Mouse (Mus musculus): ENCODE measurements around the gene Ttc6. TPM values are rescaled to one million over a fixed set of nuclear protein-coding genes. Genes with fewer than 3 reads are reported as not detected.

The Ttc6 gene
- polyA plus RNA-seq, 1 experiment from 2014 or later, result 2.3 TPM

DNA sequence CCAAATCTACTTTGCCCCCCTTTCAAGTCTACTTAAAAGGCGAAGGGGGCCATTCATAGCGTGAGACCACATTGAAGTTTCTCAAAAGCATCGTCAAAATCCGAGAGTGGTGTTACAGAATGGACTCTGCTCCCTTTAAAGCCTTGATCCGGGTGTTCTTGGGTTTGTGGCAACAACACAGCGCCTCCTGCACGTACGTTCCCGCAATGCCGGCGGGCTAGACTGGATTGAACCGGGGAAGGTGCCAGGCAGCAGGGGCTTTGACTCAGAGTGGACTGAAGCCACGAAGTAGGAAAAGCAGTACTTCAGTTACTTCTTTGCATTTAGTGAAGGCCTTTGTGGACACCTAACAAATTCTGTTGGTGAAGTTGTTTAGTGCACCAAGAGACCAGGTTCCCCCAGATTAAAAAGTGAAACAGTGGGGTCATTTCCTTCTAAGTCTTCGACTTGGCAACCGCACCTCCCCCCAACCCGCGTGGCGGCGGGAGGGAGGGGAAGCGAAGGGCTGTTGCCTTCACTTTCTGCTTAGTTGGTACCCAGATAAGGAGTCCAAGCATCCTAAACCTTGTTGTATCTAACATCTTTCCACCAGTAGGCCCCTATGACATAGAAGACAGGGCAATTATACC lies 15.4 kb upstream of the Ttc6 start:
- Histone ChIP-seq H3K27me3 (ENCODE audit: low read depth, poor library complexity, severe bottlenecking) (peaks cover 99% of the 10 kb centered on the region), H3K27ac (replicated peaks) (peak overlapping the region; percentile 69), H3K9me3 (replicated peaks) (no peaks in the 10 kb centered on the region), H3K4me1 (peaks cover 56% of the 10 kb centered on the region), H3K4me3 (peak overlapping the region; percentile 73), H3K36me3 (no peaks in the 10 kb centered on the region)
- WGBS, result 2% methylated on average over 20 of the region's 20 CpGs
- peak; percentile 73 for DNase-seq (ENCODE audit: low spot score)

- peaks cover 52% of the 10 kb centered on the region for H3K4me1 ChIP-seq
- peaks cover 99% of the 10 kb centered on the region for H3K27me3 ChIP-seq (ENCODE audit: low read depth, poor library complexity, severe bottlenecking)
- no peaks in the 10 kb centered on the region for H3K36me3 ChIP-seq
- no peaks in the 10 kb centered on the region for H3K9me3 ChIP-seq (replicated peaks)
- peak overlapping the region; percentile 69 for H3K27ac ChIP-seq (replicated peaks)
- peak overlapping the region; percentile 73 for H3K4me3 ChIP-seq
- peak; percentile 52 for DNase-seq (ENCODE audit: low spot score)
- 2% methylated on average over 25 of the region's 25 CpGs for WGBS
These were observed 14.8 kb upstream of the Ttc6 start for GRCm38 (mm10) chr12:57548981-57549666.

- no peak for DNase-seq (ENCODE audit: low spot score)
- Histone ChIP-seq H3K9me3 (replicated peaks) (no peaks in the 10 kb centered on the region), H3K27ac (replicated peaks) (peak overlapping the region; percentile 69; the same call in 1 of the 2 replicates), H3K4me1 (peaks cover 52% of the 10 kb centered on the region), H3K27me3 (ENCODE audit: low read depth, poor library complexity, severe bottlenecking) (peaks cover 99% of the 10 kb centered on the region), H3K36me3 (no peaks in the 10 kb centered on the region), H3K4me3 (peak overlapping the region; percentile 73)
- WGBS, result under 1% methylated on average over 15 of the region's 15 CpGs
These were observed 14.2 kb upstream of the Ttc6 start for GRCm38 (mm10) chr12:57549667-57550160.

DNA sequence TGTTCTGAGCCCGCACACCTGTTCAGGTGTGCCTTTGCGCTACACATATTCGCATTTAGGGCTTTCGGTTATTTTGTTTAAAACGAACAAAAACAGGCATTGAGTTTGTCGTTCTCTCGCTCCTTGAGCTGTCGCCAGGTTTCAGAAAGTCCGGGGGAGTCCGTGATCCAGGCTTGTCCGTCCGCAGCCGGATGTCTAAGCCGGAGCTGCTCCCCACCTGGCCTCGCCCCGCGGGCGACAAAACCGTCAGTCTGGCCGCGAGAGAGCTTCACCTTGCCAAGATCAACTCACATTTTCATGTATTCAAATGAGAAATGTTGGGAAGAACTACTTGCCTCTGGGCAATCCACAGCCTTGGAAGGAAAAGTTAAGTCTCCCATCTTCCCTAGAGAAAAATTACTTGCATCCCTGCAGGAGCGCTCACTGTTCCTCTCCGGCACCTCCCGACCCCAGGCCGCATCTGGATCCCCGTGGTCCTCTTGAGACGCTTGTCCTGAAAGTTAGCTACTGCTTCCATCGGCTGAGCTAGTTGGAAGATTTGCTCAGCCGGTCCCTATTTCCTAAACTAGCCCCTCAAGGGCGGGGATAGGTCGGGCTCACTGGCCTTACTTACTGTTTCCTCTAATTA lies 13.6 kb upstream of the Ttc6 start:
- peak; percentile 46 for DNase-seq (ENCODE audit: low spot score)
- Histone ChIP-seq H3K4me3 (peak overlapping the region; percentile 73), H3K4me1 (peaks cover 51% of the 10 kb centered on the region), H3K36me3 (no peaks in the 10 kb centered on the region), H3K9me3 (replicated peaks) (no peaks in the 10 kb centered on the region), H3K27me3 (ENCODE audit: low read depth, poor library complexity, severe bottlenecking) (peaks cover 100% of the 10 kb centered on the region), H3K27ac (replicated peaks) (peak overlapping the region; percentile 69; the same call in 1 of the 2 replicates)
- 1% methylated on average over 31 of the region's 31 CpGs for WGBS

DNA sequence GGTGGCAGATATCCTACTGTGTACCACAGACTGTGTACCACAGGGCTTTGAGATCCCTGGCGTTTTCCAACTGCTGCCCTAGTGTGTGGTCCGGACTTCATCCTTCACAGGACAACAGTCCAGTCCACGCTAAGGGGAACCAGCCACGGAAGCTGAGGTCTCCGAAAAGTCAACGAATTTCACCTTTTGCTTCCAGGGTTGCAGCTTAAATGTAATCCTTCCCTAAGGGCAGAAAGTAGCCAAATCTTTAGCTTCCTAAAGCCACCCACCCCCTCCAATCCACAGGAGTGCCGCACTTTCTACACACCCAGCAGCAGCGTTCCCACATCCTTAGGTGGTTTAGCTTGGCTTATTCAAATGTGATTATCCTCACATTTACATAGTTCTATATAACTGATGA lies 13.0 kb upstream of the Ttc6 start:
- Histone ChIP-seq H3K4me1 (peaks cover 47% of the 10 kb centered on the region), H3K27ac (replicated peaks) (no peak overlapping the region), H3K27me3 (ENCODE audit: low read depth, poor library complexity, severe bottlenecking) (peaks cover 100% of the 10 kb centered on the region), H3K9me3 (replicated peaks) (no peaks in the 10 kb centered on the region), H3K4me3 (peak overlapping the region; percentile 73; the same call in 1 of the 2 replicates), H3K36me3 (no peaks in the 10 kb centered on the region)
- under 1% methylated on average over 8 of the region's 8 CpGs for WGBS
- DNase-seq (ENCODE audit: low spot score), result no peak

GRCm38 (mm10) chr12:57552286-57552685 lies 11.6 kb upstream of the Ttc6 start:
- H3K36me3 ChIP-seq, result no peaks in the 10 kb centered on the region
- no peak for DNase-seq (ENCODE audit: low spot score)
- peaks cover 98% of the 10 kb centered on the region for H3K27me3 ChIP-seq (ENCODE audit: low read depth, poor library complexity, severe bottlenecking)
- H3K9me3 ChIP-seq (replicated peaks), result no peaks in the 10 kb centered on the region
- 4% methylated on average over 3 of the region's 3 CpGs for WGBS
- H3K27ac ChIP-seq (replicated peaks), result no peak overlapping the region
- peaks cover 35% of the 10 kb centered on the region for H3K4me1 ChIP-seq
- H3K4me3 ChIP-seq, result no peak overlapping the region

DNA sequence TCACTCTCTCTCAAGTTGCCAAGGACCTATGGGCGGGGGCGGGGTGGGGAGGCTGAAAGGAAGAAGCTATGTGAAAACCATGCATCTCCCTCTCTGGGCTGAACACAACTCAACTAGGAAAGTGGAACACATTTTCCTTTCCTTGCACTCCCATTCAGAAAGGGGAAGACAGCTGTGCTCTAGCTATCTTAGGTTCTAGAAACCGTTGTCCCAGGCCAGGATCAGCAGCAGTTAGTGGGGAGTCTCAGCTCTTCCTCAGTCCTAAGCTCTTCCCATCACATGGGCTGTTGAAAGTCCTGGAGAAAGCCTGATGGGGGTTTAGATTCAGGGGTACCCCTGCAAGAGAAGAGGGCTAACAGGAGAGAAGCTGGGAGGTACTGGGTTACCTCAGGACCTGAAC lies 9.8 kb upstream of the Ttc6 start:
- Histone ChIP-seq H3K4me1 (peaks cover 20% of the 10 kb centered on the region), H3K9me3 (replicated peaks) (no peaks in the 10 kb centered on the region), H3K27me3 (ENCODE audit: low read depth, poor library complexity, severe bottlenecking) (peaks cover 80% of the 10 kb centered on the region), H3K27ac (replicated peaks) (no peak overlapping the region), H3K36me3 (no peaks in the 10 kb centered on the region), H3K4me3 (no peak overlapping the region)
- 32% methylated on average over 3 of the region's 3 CpGs for WGBS
- no peak for DNase-seq (ENCODE audit: low spot score)

- Histone ChIP-seq H3K27ac (replicated peaks) (no peak overlapping the region), H3K27me3 (ENCODE audit: low read depth, poor library complexity, severe bottlenecking) (peaks cover 51% of the 10 kb centered on the region), H3K36me3 (no peaks in the 10 kb centered on the region), H3K4me1 (peaks cover 8% of the 10 kb centered on the region), H3K9me3 (replicated peaks) (no peaks in the 10 kb centered on the region), H3K4me3 (no peak overlapping the region)
- WGBS, result 33% methylated on average over 9 of the region's 9 CpGs
- no peak for DNase-seq (ENCODE audit: low spot score)
These were observed 7.9 kb downstream of the Ttc6 start for GRCm38 (mm10) chr12:57571773-57572172.

GRCm38 (mm10) chr12:57572415-57572814 lies 8.5 kb downstream of the Ttc6 start:
- Histone ChIP-seq H3K27ac (replicated peaks) (no peak overlapping the region), H3K27me3 (ENCODE audit: low read depth, poor library complexity, severe bottlenecking) (peaks cover 57% of the 10 kb centered on the region), H3K4me3 (no peak overlapping the region), H3K9me3 (replicated peaks) (0 out of 2 replicates have a peak, but pooled peaks cover 3% of the 10 kb centered on the region), H3K36me3 (no peaks in the 10 kb centered on the region), H3K4me1 (peaks cover 8% of the 10 kb centered on the region)
- no peak for DNase-seq (ENCODE audit: low spot score)

DNA sequence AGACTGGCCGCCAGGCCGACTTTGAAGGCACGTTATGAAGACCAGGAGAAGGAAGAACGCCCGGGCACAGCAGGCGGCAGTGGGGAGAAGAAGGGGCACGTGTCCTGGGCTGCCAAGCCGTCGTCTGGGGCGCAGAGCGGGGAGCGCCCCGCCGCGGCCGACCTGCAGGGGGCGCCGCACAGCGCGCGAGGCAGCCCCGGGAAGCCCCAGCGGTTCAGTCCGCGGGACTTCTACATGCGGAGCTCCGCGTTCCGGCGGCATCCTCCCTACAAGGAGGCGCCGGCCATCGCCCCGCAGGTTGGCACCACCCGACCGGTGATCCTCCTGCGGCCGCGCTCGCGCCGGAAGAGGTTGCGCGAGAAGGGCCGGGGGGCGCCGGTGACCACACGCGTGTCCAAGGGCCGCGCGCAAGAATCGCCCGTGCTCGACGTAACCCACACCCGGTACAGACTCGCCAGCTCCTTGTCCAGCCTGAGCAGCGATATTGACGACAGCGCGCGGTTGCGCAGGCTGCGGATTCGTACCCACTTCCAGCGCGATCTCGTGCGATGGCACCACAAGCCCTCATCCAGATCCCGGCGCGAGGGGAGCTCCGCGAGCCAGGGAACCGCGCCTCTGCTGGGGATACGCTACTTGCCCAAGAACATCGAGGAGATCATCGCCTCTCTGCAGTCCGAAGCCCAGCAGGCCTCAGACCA lies 12.2 kb downstream of the Ttc6 start:
- 0 out of 2 replicates have a peak, but pooled peaks cover 4% of the 10 kb centered on the region for H3K36me3 ChIP-seq
- DNase-seq (ENCODE audit: low spot score), result peak; percentile 65
- 0 out of 2 replicates have a peak, but pooled peaks cover 5% of the 10 kb centered on the region for H3K9me3 ChIP-seq (replicated peaks)
- peak overlapping the region; percentile 80 for H3K27ac ChIP-seq (replicated peaks)
- WGBS, result 1% methylated on average over 80 of the region's 81 CpGs
- H3K27me3 ChIP-seq (ENCODE audit: low read depth, poor library complexity, severe bottlenecking), result peaks cover 56% of the 10 kb centered on the region
- peaks cover 8% of the 10 kb centered on the region for H3K4me1 ChIP-seq
- H3K4me3 ChIP-seq, result peak overlapping the region; percentile 62

GRCm38 (mm10) chr12:57607624-57608023 lies 43.7 kb downstream of the Ttc6 start:
- no peaks in the 10 kb centered on the region for H3K9me3 ChIP-seq (replicated peaks)
- no peaks in the 10 kb centered on the region for H3K4me1 ChIP-seq
- no peak for DNase-seq (ENCODE audit: low spot score)
- H3K36me3 ChIP-seq, result no peaks in the 10 kb centered on the region
- 62% methylated on average over 5 of the region's 5 CpGs for WGBS
- no peak overlapping the region for H3K27ac ChIP-seq (replicated peaks)
- H3K4me3 ChIP-seq, result no peak overlapping the region
- H3K27me3 ChIP-seq (ENCODE audit: low read depth, poor library complexity, severe bottlenecking), result no peaks in the 10 kb centered on the region

GRCm38 (mm10) chr12:57615137-57615536 lies 51.2 kb downstream of the Ttc6 start:
- Histone ChIP-seq H3K9me3 (replicated peaks) (no peaks in the 10 kb centered on the region), H3K4me3 (no peak overlapping the region), H3K4me1 (no peaks in the 10 kb centered on the region), H3K36me3 (no peaks in the 10 kb centered on the region), H3K27ac (replicated peaks) (no peak overlapping the region), H3K27me3 (ENCODE audit: low read depth, poor library complexity, severe bottlenecking) (no peaks in the 10 kb centered on the region)
- DNase-seq (ENCODE audit: low spot score), result no peak
- 93% methylated on average over 4 of the region's 4 CpGs for WGBS
